Mouse (Mus musculus) kidney, adult 2 months (tissue): ENCODE data around the gene Mchr1.
A peak's percentile ranks its signal among the peaks of the same experiment; 100 is the strongest.

Experiments
- CTCF ChIP-seq: fragments of 200-500 bp; conservative IDR thresholded peaks from 2 replicates; pipeline ENCODE4 v1.5.1; 2011; ENCODE audit warnings: low read depth, mild to moderate bottlenecking, control low read depth, low read length, moderate library complexity, mixed read lengths; ENCODE audit not compliant: insufficient read depth, insufficient read length
- POLR2A ChIP-seq: fragments of 200-500 bp; IDR thresholded peaks from one replicate; pipeline ENCODE4 v1.6.1; 2011; ENCODE audit warnings: low read depth, low read length, control low read depth

DNA sequence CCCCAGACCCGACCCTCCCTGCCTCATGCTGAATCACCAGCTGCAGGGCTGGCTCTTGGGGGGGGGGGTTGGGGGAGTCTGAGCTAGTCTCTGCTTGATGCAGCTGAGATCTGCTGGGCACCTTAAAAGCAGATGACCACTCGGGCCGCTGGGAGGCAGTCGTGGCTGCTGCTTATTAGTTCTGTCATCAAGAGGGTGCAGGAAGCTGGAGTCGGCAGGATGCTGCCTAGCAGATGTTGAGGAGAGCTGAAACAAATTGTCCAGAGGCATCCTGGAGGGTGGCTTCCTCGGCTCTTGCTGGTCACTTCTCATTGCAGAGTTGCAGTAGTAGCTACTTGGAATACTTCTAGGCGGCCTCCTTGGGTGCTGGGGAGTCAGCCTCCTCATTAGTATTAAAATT, 4.0 kb downstream of the Mchr1 start:
- TF ChIP-seq CTCF (peak; percentile 65), POLR2A (no peak)
